Mouse (Mus musculus): Measurements from ENCODE around the gene Lmf1. TPM values are rescaled to one million over a fixed set of nuclear protein-coding genes. Genes with fewer than 3 reads are reported as not detected.

The Lmf1 gene
- polyA plus RNA-seq, 1 experiment = 18.8 TPM

DNA sequence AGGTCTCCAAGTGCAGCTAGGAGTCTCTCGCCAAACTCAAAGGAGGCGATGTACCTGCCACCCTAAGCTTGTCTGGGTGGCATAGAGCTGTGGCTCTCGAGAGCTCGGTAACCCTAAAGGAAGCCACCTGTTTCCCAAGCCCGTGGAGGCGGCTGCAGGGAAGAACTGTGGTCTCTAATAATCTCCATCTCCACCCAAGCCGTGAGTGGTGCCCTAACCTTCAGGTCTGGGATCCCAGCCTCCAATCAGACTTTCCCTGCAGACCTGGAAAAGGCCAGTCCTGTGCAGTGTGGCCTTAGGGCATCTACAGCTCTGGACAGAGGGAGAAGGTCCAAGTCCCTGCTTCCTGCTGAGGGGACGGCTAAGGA is 7.4 kb upstream of the Lmf1 start:
- H3K4me1 ChIP-seq (ENCODE audit: control insufficient read depth, insufficient read depth, low read length) = no peaks in the 10 kb centered on the region
- no peak overlapping the region for H3K27ac ChIP-seq (ENCODE audit: control insufficient read depth, insufficient read depth, low read depth, low read length, poor library complexity)
- H3K4me3 ChIP-seq (replicated peaks; ENCODE audit: control insufficient read depth, low read depth, low read length) = no peak overlapping the region
- WGBS = 6% methylated on average over 8 of the region's 8 CpGs
- no peak for TF ChIP-seq POLR2A (IDR thresholded peaks at IDR 0.05; ENCODE audit: borderline replicate concordance, control insufficient read depth, low read depth, low read length)
- no peak for TF ChIP-seq CTCF (IDR thresholded peaks at IDR 0.05; ENCODE audit: control insufficient read depth, insufficient read depth, low read length)

DNA sequence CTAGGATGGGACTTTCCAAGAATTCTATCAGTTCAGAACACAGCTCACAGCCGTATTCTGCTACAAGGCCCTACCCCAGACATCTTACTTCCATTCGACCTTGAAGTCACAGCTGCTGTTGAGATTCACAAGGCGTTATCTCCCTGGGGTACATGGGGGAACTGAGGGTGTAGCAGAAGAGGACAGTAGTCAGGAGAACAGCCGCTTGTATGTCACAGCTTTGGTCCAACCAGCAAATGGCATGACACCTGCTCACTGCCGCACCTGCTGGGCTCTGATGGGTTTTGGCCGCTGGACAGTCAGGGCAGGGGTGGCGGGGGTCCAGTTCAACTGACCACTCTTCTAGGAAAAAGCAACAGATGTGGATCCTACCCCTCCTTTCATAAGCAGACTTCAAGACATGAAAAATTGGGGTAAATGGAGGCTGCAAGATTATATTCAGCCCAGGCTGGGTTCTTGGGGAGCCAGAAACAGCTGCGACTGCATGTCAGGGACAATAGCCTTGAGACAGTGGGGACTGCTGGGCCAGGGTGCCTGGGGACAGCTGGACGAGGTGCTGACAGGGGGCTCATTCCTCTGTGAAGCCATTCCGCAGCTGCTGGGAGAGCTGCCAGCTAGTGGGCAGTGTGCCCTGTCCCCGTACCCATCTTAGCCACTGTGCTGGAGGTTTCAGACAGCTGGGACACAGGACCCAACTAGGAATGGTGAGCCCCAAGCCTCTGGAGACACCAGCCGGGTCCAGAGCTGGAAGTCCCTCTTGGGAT is 3.5 kb upstream of the Lmf1 start:
- Histone ChIP-seq H3K27ac (ENCODE audit: control insufficient read depth, insufficient read depth, low read depth, low read length, poor library complexity) (peak overlapping the region; percentile 71), H3K4me3 (replicated peaks; ENCODE audit: control insufficient read depth, low read depth, low read length) (no peak overlapping the region), H3K4me1 (ENCODE audit: control insufficient read depth, insufficient read depth, low read length) (no peaks in the 10 kb centered on the region; the same call in 1 of the 2 replicates)
- 61% methylated on average over 12 of the region's 12 CpGs for WGBS
- no peak for TF ChIP-seq POLR2A (IDR thresholded peaks at IDR 0.05; ENCODE audit: borderline replicate concordance, control insufficient read depth, low read depth, low read length)
- TF ChIP-seq CTCF (IDR thresholded peaks at IDR 0.05; ENCODE audit: control insufficient read depth, insufficient read depth, low read length) = no peak

DNA sequence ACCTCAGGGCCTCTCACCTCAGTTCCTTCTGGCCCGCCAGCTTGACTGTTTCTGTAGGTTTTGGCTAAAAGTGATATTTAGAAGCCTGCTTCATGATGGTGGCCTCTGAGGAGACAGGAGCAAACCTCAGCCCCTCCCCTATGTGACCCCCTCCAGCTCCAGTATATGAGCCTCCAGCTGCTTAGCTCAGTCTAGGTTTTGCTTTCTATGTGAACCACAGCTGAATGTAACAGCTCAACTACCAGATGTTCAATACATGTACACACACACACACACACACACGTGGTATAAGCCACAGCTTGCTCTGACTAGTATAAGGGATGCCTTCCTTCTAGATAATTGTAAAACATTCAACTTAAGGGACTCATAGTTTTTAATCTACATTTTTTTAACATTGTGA is 2.9 kb upstream of the Lmf1 start:
- H3K4me1 ChIP-seq (ENCODE audit: control insufficient read depth, insufficient read depth, low read length) = no peaks in the 10 kb centered on the region; the same call in 1 of the 2 replicates
- 57% methylated on average over 2 of the region's 2 CpGs for WGBS
- H3K4me3 ChIP-seq (replicated peaks; ENCODE audit: control insufficient read depth, low read depth, low read length) = no peak overlapping the region
- no peak for TF ChIP-seq POLR2A (IDR thresholded peaks at IDR 0.05; ENCODE audit: borderline replicate concordance, control insufficient read depth, low read depth, low read length)
- TF ChIP-seq CTCF (IDR thresholded peaks at IDR 0.05; ENCODE audit: control insufficient read depth, insufficient read depth, low read length) = no peak
- no peak overlapping the region for H3K27ac ChIP-seq (ENCODE audit: control insufficient read depth, insufficient read depth, low read depth, low read length, poor library complexity)

DNA sequence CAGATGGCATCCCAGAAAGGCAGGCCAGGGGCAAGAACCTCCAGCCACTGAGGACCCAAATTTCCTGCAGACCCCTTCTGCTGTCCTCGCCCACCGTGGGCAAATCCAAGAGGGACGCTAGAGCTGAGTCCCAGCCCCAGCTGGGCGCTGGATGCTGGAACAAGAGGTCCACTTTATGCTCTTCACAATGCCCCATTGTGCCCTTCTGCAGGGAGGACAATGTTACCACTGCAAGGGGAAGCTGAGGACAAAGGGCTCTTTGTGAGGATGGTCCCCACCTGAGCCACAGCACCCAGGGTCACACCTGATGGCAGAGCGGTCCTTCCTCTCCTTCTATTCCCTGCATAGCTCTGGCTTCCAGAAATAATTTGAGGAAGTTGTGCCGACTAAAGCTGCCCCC is 1.6 kb upstream of the Lmf1 start:
- 64% methylated on average over 6 of the region's 6 CpGs for WGBS
- Histone ChIP-seq H3K4me3 (replicated peaks; ENCODE audit: control insufficient read depth, low read depth, low read length) (no peak overlapping the region), H3K4me1 (ENCODE audit: control insufficient read depth, insufficient read depth, low read length) (no peaks in the 10 kb centered on the region; the same call in 1 of the 2 replicates), H3K27ac (ENCODE audit: control insufficient read depth, insufficient read depth, low read depth, low read length, poor library complexity) (no peak overlapping the region)
- TF ChIP-seq CTCF (IDR thresholded peaks at IDR 0.05; ENCODE audit: control insufficient read depth, insufficient read depth, low read length) (no peak), POLR2A (IDR thresholded peaks at IDR 0.05; ENCODE audit: borderline replicate concordance, control insufficient read depth, low read depth, low read length) (no peak)

DNA sequence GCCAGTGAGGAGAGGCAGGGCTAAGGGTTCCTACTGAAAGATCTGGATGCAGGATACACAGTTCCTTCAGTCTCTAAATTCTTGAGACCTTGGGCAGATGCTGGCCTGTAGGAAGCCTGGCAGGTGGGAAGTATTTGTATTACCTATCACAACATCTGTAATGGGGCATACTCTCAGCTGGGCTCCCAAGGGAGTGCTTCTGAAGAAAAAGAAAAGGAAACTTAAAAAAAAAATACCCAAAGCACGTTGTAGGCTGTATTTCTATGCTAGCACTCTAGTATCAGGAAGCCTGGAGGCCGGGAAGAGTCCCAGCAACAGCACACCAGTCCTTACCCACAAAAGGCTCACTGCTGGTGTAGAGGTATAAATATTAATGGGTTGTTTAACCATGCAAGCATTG is 1.2 kb upstream of the Lmf1 start:
- H3K4me1 ChIP-seq (ENCODE audit: control insufficient read depth, insufficient read depth, low read length) = no peaks in the 10 kb centered on the region; the same call in 1 of the 2 replicates
- no peak for TF ChIP-seq CTCF (IDR thresholded peaks at IDR 0.05; ENCODE audit: control insufficient read depth, insufficient read depth, low read length)
- no peak for TF ChIP-seq POLR2A (IDR thresholded peaks at IDR 0.05; ENCODE audit: borderline replicate concordance, control insufficient read depth, low read depth, low read length)
- 54% methylated on average over 2 of the region's 2 CpGs for WGBS

DNA sequence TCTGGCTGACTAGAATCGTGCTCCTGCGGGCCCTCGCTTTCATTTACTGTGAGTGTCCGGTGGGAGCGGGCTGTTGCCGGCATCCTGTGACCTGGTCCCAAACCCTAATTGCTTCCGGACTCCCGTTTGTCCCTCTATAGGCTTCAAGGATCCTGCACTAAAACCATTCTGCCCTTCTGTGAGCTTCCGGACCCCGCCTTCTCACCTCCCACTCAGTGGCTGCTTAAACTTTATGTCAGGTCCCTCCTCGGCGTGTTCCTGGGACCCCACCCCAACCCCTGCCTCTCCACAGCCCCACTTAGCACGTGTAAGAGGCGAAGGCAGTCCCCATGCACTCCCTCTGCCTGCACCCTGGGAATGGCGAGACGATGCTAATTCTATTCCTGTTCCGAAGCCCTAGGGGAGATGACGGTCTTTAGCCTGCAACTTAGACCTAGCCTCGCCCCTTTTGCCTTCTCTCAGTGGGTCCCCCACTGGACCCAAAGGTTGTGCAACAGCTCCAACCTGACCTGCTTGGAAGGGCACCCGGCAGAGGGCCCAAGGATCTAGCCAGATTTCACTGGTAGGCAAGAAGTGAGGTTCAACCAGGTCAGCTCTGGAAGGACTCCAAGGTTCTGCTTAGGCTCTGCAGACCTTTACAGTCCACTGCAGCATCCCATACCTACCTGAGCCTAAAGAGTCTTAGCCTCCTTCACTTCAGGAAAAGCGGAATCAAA is 605 bp downstream of the Lmf1 start:
- Histone ChIP-seq H3K4me3 (replicated peaks; ENCODE audit: control insufficient read depth, low read depth, low read length) (peak overlapping the region; percentile 70), H3K4me1 (ENCODE audit: control insufficient read depth, insufficient read depth, low read length) (no peaks in the 10 kb centered on the region; the same call in 1 of the 2 replicates), H3K27ac (ENCODE audit: control insufficient read depth, insufficient read depth, low read depth, low read length, poor library complexity) (no peak overlapping the region)
- no peak for TF ChIP-seq POLR2A (IDR thresholded peaks at IDR 0.05; ENCODE audit: borderline replicate concordance, control insufficient read depth, low read depth, low read length)
- TF ChIP-seq CTCF (IDR thresholded peaks at IDR 0.05; ENCODE audit: control insufficient read depth, insufficient read depth, low read length) = no peak
- 6% methylated on average over 21 of the region's 21 CpGs for WGBS

More for the DNA sequence above, 1.2 kb upstream of the Lmf1 start:
- Histone ChIP-seq H3K4me3 (replicated peaks; ENCODE audit: control insufficient read depth, low read depth, low read length) (no peak overlapping the region), H3K27ac (ENCODE audit: control insufficient read depth, insufficient read depth, low read depth, low read length, poor library complexity) (no peak overlapping the region)

DNA sequence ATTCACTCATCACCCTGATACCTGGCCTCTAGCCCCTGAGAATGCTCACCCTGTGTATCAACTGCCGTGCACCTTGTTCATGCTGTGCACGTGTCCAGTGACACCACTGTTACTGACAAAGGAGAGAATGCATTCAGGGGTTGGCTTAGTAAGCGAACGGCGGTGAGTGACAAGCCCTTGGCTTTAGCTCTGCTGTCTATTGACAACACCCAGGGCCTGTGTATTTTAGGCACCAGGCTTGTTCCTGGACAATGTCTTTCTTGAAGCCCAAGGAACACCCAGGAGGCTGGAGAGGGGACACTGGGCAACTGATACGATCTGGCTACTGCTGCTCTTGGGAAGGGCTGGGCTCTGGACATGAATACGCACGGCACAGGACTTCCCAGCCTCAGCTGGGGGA is 3.2 kb downstream of the Lmf1 start:
- Histone ChIP-seq H3K4me3 (replicated peaks; ENCODE audit: control insufficient read depth, low read depth, low read length) (no peak overlapping the region), H3K27ac (ENCODE audit: control insufficient read depth, insufficient read depth, low read depth, low read length, poor library complexity) (no peak overlapping the region), H3K4me1 (ENCODE audit: control insufficient read depth, insufficient read depth, low read length) (peaks cover 4% of the 10 kb centered on the region)
- WGBS = 89% methylated on average over 8 of the region's 8 CpGs
- TF ChIP-seq CTCF (IDR thresholded peaks at IDR 0.05; ENCODE audit: control insufficient read depth, insufficient read depth, low read length) (no peak), POLR2A (IDR thresholded peaks at IDR 0.05; ENCODE audit: borderline replicate concordance, control insufficient read depth, low read depth, low read length) (no peak)

DNA sequence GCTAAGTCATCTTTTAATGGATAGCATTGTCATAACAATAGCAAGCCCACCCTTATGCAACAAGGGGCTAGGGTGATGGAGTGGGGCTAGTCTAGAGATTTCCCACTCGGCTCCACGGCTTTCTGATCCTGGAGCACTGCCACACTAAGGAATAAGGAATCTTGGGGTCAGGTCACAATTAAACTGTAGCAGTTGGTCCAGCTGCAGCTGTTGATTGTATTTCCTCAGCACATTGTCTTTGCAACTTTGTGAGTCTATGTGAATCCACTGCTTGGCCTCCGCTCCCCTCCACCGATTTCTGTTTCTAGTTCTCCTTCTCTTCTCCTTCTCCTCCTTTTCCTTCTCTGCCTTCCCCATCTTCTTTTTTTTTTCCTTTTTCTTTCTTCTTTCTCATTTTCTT is 4.2 kb downstream of the Lmf1 start:
- Histone ChIP-seq H3K27ac (ENCODE audit: control insufficient read depth, insufficient read depth, low read depth, low read length, poor library complexity) (no peak overlapping the region), H3K4me3 (replicated peaks; ENCODE audit: control insufficient read depth, low read depth, low read length) (no peak overlapping the region), H3K4me1 (ENCODE audit: control insufficient read depth, insufficient read depth, low read length) (peaks cover 4% of the 10 kb centered on the region)
- 87% methylated on average over 4 of the region's 4 CpGs for WGBS
- TF ChIP-seq POLR2A (IDR thresholded peaks at IDR 0.05; ENCODE audit: borderline replicate concordance, control insufficient read depth, low read depth, low read length) (no peak), CTCF (IDR thresholded peaks at IDR 0.05; ENCODE audit: control insufficient read depth, insufficient read depth, low read length) (no peak)

All from bone marrow, adult 2 months (tissue).